Mouse (Mus musculus): Measurements from ENCODE around the gene Mical3.

Mical3 gene

DNA sequence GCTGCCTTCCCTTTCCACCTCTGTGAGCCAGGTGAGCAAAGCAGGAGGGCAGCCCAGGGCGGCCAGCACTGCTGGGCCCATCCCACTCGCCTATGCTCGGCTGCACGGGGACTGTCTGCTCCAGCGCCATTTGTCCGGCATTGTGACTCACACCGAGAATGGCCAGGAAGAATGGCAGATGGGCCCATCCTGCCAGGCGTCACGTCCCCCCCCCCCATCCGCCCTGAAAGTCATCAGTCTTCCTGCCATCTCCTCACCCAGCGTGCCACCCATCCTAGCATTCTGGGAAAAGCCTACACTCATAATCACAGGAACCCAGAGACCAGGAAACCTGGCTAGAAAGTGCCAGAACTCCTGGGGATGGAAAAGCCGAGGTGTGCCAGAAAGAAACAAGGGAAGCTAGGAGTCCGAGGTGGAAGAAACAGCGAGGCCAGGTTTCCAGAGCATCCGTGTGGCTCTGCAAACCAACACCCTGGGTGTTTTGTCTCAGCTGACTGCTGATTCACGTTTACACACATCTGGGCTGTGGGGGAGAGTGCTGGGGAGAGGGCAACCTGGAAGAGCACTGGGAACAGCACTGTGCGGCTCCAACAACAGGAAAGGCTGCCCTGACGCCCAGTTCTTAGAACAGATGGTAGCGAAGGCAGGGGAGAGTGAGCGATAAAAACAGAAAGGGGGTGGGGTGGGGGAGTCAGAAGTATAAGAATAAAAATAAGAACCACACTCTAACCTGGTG is 85.3 kb downstream of the Mical3 start:
- no peak for DNase-seq

DNA sequence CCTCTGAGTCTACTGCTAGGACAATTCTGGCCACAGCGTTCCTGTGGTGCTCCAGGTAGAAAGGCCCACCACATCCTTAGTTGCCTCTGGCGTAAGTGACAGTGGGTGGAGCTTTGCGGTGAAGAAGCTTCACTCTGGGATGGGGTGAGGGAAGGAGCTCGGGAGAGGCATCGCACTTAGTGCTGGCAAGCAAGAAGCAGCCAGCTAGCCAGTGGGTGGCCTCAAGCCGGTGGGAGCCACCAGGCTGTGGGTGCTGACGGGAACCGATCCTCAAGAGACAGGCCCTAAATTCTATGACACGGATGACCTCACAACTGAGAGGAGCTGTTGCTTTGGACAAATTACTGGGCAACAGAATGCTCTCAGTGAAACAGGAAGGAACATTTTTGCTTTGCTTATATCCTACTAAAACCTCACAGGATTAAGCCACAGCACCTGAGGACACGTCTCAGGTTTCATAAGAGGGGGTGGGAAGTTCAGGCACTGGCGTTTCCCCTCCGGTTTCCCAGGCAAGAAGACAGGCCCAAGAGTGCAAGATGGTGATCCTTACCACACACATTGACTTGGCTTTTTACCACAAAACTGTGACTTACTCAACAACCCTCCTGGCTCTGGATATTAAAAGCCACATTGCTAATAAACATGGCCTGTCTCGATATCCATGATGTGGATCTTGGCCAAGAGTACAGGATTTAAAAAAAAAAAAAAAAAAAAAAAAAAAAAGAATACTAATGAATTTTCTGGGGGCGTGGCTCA is 87.2 kb downstream of the Mical3 start:
- no peak for DNase-seq

DNA sequence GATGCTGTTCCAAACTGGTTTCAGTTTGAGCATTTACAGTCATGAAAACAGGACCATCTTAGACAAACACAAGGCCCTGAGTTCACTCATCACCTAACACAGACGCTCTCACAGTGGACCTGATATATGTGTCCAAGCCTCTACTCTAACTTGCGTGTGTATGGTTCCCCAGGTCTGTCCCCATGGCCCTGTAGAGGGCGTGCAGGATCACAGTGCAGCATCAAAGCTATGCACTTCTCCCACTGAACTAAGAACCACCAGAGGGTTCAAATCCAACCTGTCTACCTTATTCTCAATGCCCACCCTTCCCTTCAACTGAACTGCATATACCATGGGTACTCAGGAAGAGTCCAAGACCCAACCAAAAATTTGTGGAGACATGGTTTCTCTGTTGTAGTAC is 91.1 kb downstream of the Mical3 start:
- no peak for DNase-seq

DNA sequence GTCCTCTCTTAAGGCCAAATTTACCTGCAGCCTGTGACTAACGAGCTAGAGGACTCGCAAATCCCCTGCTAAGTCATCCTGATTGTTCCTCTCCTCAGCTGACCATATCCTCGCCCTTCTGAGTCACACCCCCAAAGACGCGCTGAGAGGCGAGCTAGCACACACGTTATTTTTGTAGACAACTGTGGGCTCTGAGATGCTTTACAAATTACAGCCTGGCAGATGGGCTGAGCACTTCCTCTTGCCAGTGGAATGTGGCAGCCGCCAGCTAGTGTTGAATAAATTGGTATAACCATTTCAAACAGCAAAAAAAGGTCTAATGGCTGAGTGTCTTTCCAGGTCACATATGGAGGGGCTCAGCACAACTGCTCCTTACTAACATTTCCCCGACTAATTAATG is 91.5 kb downstream of the Mical3 start:
- no peak for DNase-seq

DNA sequence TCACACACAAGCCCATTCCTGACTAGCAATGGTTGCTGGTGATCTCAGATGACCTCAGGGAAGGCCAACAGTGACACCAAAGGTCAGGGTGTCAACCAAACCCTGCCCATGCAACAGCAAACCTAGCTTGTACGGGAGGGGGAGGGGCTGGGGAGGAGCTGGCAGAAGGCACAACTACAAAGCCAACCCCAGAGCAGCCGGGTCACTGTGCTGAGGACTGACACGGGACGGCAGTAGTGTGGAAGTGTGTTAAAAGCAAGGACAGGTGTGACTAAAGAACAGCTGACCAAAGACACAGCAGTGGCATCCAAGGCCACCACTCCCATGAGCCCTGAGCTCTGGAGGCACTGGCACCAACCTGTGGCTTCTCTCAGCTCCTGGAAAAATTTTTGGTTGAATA is 93.7 kb downstream of the Mical3 start:
- DNase-seq = no peak

DNA sequence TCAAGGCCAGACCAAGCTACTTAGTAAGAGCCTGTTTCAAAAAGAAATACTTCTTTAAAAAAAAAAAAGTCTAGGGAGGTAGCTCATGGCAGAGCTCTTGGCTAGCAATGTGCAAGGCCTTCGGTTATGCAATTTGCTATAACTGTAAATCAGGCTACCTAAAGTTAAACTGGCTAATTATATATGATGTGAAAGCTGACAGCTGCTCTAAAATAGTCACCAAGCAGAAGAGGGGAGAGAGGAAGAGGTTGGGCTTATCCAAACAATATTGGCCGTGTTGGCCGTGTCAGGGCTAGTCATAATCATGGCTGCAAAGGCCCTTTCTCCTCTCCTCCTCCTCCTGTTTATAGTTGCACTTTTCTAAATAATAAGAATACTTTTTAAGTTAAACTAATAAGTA is 94.9 kb downstream of the Mical3 start:
- no peak for DNase-seq

DNA sequence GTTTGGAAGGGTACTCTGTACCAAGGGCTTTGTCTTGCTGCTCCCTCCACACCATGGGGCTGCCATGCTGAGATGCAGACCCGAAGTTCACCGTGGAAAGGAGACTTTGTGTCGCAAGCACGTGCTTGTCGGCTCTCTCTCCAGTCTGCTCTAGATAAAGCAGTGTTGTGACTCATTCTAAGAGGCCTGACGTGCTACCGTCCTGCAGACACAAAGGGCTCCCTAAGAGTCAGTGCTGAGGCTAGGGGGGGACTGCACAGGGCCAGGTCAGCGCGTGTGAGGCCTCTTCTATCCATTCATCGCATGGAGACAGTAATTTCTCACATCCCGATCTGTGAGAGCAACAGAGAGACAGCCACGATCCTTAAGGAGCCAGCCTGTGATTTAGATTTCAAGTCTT is 95.5 kb downstream of the Mical3 start:
- no peak for DNase-seq

DNA sequence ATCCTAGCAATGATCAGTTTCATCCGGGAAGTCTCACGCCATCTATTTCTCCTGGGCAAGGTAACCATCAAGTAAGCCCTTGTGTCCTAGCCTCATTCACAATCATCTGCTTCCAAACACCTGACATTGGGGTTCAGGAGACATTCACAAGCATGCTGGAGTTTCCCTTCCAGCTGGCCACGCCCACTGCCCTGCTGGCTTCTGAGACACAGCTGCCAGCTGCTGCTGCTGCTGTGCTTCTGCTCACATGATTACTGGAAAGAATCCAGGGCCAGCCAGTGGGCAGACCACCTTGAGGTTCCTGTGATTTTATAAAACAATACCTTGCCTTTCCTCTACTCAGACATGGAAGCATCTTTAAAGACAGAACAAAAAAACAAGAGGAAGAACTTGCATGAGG is 97.5 kb downstream of the Mical3 start:
- no peak for DNase-seq

DNA sequence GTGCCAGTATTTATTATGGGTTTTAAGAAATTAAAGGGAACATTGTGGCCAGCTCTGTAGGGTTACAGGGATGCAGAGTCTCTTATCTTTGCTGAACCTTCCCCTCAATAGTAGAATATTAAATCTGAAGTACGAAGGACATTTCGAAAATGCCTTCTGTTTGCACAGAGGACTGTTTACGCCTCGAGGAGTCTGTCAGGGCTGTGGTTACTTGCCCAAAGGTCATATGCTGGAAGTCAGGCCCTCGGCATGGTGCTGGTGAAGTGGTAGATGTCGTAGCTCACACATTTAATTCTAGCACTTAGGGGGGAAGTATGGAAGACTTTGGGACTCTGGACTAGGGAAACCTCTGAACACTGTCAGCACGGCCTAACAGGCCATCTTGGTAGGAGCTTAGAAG is 99.4 kb downstream of the Mical3 start:
- DNase-seq = peak; percentile 47

DNA sequence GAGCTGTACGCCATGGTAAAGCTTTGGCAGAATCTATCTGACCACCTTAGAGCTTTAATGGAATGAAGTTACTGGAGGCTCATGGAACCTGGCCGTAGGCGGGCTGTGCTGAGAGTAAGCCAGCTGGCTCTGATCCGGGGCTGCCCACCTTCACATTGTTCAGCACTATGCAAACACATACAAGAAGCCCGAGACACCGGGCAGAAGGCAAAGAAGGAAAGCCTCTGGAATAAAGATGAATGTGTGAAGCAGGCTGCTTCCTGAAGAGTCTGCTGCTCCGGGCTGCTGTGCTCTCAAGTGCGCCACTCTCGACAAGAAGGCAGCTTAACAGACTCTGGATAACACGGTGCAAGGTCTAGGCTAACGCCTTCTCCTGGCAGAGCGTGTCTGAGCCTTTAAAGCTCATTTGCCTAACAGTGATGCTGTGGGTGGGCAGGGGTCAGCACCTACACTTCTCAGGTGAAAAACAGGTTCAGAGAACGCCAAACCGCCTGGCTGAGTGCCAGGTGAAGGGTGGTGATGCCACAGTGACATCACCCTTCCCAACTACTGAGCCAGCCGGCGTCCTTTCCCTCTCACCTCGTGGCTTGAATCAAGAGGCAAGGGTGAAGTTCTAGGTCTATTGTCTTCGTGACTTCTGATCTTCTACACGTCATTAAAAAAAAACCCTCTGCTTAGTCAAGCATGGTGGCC is 100.8 kb downstream of the Mical3 start:
- DNase-seq = peak; percentile 37

DNA sequence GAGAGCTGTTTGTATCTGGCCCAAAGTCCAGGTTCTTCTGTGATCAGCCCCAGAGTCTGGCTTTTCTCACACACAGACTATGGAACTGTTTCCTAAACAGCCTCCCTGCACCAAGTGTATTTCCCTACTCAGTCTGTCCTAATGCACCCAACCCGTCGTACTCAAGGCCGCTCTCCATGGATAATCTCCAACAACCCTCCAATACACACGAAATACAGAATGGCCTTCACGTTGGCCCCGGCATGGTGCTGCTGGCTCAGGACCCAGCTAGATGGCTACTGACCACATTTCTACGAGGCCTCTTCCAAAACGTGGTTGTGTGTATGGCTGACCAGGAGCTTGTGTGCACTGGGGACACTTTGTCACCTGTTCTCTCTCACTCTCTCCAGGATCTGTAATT is 102.3 kb downstream of the Mical3 start:
- DNase-seq = no peak

DNA sequence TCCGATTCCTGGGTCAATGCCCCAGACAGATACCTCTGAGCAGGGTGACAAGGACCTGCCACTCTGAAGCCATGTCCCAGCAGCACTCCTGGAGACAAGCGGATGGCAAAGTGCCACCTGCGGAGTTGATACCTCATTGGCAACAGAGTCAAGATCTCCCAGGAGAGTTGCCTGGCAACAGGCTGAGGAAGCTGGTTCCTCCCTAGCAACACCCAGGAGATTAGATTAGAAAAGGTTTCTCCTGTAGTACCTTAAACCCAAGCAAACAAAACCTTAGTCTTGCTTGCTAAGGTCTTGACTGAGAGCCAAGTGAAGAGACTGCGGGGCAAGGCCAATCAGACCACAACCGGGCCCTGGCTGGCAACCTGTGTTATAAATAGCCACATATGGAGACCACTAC is 103.5 kb downstream of the Mical3 start:
- DNase-seq = no peak

DNA sequence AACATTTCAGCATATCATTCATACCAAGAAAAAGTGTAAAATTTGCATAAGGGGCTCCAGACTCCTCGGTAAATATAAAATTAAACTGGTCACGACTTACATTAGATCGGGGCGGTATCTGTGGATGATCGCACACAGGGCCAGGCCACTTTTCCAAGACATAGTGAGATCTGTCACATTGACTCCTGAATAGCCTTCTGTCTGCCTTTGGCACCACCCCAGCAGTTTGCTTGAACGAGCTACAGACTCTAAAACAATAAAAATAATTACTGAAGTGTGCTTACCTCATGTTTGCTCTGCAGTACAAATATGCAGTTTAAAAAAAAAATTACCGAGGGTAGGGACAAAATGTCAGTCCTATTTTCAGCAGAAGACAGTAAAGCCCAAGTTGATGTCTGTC is 103.9 kb downstream of the Mical3 start:
- no peak for DNase-seq

DNA sequence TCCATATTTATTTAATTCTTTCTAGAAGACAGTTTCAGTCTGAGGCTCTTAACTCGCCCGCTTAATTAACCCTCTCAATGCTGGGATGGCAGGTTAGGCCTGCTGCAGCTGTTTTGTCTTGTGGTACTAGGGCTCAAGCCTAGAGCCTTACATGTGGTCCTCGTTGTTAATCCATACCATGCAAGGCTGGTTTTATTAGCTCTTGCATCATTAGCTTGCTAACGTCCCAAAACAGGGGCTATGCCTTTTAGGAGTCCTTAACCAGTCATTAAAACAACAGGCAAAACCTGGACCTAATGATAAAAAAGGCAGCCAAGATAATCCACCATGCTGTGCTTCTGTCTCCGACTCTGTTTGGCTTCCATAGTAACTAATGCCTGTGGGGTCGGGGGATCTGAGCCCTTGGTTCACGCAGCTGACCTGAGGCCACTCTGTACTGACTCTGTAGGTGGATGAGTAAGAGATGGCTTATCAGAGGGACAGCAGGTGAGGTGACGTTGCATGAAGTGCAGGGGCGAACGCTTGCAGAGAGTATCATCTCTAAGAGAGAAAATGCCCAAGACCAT is 104.7 kb downstream of the Mical3 start:
- no peak for DNase-seq

DNA sequence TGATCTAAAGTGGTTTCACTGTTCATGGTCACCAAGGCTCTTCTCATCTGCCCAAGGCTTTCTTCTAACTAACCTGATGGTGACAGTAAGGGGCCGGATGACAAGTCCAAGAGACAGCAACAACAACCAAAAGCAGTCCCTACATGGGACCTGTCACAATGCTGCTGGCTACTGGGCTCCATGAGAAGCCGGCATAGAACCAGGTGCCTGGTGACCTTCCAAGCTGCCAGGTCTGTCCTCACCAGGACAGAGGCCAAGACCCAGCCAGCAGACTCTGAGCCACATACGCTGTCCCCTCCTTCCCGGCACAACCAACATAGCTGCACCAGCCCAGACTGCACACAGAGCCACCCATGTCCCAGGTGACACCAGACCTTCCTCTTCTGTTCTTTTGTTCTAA is 112.7 kb downstream of the Mical3 start:
- no peak for DNase-seq

DNA sequence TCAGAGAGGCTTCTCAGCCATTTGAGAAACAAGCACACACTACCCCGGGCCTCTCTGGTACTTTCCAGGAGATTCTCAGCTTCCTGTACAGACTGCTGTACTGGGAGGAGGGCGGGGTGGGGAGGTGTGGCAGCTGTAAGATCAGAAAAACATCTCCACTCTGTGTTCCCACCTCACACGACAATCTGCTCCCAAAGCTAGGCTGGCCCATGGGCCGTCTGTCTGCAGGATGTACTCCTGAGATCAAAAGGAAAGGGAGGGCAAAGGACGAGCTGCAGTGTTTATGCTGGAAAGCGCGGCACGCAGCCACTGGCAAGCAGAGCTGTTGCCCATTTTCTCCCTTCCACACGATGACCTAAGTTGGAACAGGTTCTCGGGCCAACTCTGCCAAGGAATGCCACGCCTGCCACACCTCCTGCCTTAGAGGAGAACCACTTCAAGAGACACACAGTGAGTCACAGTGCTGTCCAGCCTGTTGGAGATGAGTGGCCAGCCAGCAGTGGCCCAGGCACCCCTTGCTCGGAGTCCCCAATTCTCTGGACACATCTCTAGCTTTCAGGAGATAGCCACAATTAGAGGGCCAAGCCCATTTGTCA is 113.3 kb downstream of the Mical3 start:
- DNase-seq = peak; percentile 71

DNA sequence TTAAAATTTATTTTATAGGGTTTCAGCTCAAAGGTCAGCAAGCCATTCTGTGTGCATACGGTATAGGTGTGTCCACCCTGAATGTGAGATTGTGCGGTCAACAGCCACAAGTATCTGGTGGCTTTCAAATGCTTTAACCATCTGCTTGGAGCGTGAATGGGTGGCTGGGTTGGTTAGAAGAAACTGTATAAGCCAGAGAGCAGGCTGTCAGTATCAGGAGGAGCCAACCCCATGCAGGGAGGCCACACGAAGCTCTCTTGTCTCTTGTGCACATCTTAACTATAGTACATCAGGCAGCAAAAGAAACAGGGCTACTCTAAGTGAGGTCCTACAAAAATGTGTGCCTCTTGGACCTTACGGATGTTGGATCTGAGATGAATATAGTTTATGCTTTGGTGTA is 114.7 kb downstream of the Mical3 start:
- DNase-seq = no peak

DNA sequence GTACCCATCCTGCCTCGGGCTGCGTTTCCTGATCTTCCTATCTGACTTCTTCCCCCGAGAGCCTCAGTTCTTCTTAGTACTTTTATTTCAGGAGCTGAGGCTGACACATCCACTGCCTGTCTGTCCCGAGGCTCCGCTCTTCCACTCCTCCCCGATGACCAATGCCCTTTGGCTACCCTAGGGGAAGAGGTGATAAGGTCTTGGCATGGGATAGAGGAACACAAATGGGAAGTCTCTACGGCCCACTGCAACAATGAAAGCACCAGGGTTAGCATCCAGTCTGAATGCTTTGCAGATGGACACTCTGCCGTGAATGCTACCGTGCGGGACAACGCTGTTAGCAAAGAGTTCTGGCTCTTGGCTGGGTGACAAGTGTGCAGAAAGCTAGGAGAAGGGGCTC is 116.5 kb downstream of the Mical3 start:
- DNase-seq = no peak

DNA sequence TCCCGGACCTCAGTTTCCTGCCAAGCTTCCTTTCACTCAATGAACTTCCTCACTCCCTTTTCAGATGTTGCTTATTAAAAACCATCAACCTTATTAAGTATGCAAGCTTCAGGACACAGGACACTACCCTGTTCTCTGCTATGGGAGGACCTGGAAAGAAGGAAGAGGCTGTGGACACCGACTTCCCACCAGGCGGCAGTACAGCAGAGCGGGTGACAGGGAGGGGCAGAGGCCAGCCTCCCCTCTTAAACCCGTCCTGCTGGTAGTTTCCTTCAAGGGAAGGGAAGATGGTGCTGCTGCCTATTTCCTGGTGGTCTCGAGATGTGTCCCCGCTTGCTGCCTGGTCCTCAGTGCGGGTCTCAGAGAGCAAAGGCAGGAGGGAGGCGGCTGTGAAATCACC is 117.0 kb downstream of the Mical3 start:
- no peak for DNase-seq

DNA sequence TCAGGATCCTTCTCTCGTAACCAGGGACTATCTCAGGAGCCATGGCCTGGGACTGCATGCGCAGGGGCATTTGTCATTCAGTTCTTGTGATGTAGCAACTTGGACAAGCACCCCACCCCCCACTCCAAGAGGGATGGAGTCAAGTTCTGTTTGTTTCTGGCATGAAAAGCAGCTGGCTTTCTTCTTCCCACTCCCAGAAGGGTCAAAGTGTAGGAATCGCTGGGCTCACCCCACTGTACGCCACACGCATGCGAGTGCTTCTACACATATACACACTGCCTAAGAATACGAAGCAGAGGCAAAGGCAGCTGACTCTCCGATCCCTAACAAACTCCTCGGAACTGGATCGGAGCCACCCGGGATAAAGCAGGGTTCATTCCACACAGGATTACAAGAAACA is 119.1 kb downstream of the Mical3 start:
- DNase-seq = no peak

DNA sequence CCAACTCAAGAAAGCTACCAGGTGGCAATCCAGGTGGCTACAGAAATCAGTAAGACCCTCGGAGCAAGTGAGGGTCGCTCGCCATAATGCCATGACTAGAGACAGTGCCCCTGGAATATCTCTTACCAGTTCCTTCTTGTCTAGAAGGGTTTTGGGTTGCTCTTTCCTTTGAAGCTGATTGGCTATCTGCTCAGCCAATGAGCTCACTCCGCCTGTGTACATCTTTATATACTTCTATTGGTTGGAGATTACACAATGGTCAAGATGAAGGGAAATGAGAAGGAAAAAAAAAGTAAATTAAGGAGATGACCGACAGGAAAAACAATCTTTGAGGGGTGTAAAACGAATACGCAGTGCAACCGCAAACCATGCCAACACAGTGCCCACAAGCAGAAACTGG is 121.1 kb downstream of the Mical3 start:
- no peak for DNase-seq

DNA sequence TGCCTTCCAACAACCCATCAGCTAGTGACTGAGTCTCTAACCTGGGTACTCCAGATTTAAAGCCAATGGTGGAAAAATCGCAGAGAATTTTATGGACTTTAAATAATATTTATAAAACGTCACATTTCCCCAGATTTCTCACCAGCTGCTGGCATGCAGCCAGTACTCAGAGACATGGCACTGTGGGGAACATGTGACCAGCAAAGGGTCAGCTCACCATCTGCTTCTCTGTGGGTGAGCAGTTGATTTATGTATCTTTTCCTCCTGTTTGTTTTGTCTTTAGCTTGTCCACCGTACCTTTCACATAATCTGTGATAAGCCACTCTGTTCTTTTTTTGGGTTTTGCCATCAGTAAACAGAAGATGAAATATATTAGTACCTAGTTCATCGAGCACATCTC is 125.8 kb downstream of the Mical3 start:
- DNase-seq = no peak

DNA sequence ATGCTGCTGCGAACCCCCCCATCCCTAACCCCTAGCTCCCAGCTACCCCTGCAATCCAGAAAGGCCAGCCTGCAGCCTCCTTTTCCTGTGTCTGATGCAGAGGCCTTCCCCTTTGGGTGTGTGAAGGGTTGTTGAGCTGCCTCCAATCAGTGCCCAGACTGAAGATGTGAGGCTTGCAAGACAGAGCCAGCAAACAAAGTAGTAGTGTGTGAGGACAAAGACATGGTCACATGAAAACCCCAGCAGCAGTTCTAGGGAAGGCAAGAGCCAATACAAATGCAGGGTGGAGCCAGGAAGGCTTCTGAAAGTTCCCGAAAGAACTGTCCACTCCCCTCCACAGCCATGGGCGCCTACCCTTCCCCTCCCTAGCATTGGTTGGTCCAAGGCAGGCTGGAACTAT is 127.8 kb downstream of the Mical3 start:
- no peak for DNase-seq

All from kidney, adult 9 months (tissue).